Mouse (Mus musculus): ENCODE results near the gene Crocc2. TPM values are rescaled to one million over a fixed set of nuclear protein-coding genes. Genes with fewer than 3 reads are reported as not detected.

Crocc2 gene
- polyA plus RNA-seq, 2 experiments, result 0.02 TPM; not detected in 1

GRCm38 (mm10) chr1:93174399-93174798 is 5.9 kb downstream of the Crocc2 start:
- 3% methylated on average over 4 of the region's 4 CpGs for WGBS (ENCODE audit: insufficient replicate concordance)
- Histone ChIP-seq H3K36me3 (replicated peaks; ENCODE audit: control insufficient read depth, insufficient read depth, low read depth) (no peaks in the 10 kb centered on the region), H3K9me3 (ENCODE audit: control insufficient read depth, low read length) (no peaks in the 10 kb centered on the region), H3K4me2 (ENCODE audit: low read depth) (no peak overlapping the region), H3K27ac (no peak overlapping the region), H3K4me1 (replicated peaks; ENCODE audit: control insufficient read depth in 2 of 2, insufficient read depth in 2 of 2, low read length in 1 of 2) (no peaks in the 10 kb centered on the region), H3K27me3 (ENCODE audit: control insufficient read depth, insufficient read depth, low read length) (no peaks in the 10 kb centered on the region; the same call in none of the 2 replicates), H3K4me3 (ENCODE audit: insufficient read depth in 1 of 2, low read depth in 2 of 2, low read length in 2 of 2) (no peak overlapping the region), H3K9ac (replicated peaks) (no peak overlapping the region)
- DNase-seq (ENCODE audit: low read depth in 3 of 3, low spot score in 3 of 3) (peak; percentile 33 to 44 (median 37)), ATAC-seq (ENCODE audit: insufficient read depth) (0 out of 2 replicates have a peak, but pooled peaks have one; percentile 23)
- TF ChIP-seq CTCF (IDR thresholded peaks at IDR 0.05; ENCODE audit: low read depth) (peak; percentile 97), EP300 (IDR thresholded peaks at IDR 0.05; ENCODE audit: low read depth) (no peak)

GRCm38 (mm10) chr1:93175849-93176248 is 7.3 kb downstream of the Crocc2 start:
- TF ChIP-seq EP300 (IDR thresholded peaks at IDR 0.05; ENCODE audit: low read depth) (no peak), CTCF (IDR thresholded peaks at IDR 0.05; ENCODE audit: low read depth) (no peak)
- H3K4me2 ChIP-seq (ENCODE audit: low read depth), result no peak overlapping the region

DNA sequence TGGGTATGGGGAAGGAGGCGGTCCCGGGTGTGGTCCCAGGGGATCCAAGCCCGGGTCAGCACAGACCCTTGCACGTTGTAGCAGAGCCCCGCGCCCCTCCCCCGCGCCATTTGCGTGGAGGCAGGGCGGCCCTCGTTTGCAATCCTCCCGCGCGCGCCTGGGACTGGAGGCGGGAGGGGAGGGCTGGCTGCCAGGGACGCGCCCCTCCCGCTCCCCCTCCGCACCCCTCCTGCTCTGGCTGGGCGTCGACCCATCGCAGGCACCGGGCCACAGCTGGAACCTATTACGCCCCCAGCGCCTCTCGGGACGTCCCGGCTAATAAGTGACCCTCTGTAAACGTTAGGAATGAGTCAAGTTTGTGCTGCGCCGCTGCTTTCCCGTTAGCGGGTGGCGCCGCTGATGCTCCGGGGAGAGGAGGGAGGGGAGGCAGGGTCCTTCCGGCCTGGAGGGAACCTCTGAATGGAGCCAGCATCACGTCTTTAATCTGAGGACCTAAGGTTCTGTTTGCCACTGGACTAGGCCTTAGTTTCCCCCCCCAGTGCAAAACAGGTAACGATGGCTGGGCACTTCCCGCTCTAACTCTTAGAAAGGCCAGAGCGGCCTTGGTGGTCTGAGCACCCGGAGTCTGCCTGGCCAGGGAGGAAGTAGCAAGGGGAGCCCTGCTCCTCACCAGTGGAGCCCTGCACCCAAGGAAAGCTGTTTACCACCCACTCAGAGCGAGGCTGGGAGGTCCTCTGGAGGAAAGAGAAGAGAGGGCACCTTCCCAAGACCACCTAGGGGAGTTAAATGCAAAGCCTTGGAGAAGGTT is 8.2 kb downstream of the Crocc2 start:
- no peaks in the 10 kb centered on the region for H3K4me1 ChIP-seq (replicated peaks; ENCODE audit: control insufficient read depth in 2 of 2, insufficient read depth in 2 of 2, low read length in 1 of 2)
- H3K9me3 ChIP-seq (ENCODE audit: control insufficient read depth, low read length), result no peaks in the 10 kb centered on the region
- H3K4me2 ChIP-seq (ENCODE audit: low read depth), result peak overlapping the region; percentile 39
- ATAC-seq (ENCODE audit: insufficient read depth) (0 out of 2 replicates have a peak, but pooled peaks have one; percentile 8), DNase-seq (ENCODE audit: low read depth in 3 of 3, low spot score in 3 of 3) (no peak)
- WGBS (ENCODE audit: insufficient replicate concordance), result 2% methylated on average over 43 of the region's 44 CpGs
- peak overlapping the region in 1 of 2 experiments; percentile 3; a peak in 1 of 4 replicates for H3K4me3 ChIP-seq (ENCODE audit: insufficient read depth in 1 of 2, low read depth in 2 of 2, low read length in 2 of 2)
- no peaks in the 10 kb centered on the region; the same call in none of the 2 replicates for H3K27me3 ChIP-seq (ENCODE audit: control insufficient read depth, insufficient read depth, low read length)
- no peak overlapping the region for H3K27ac ChIP-seq
- no peaks in the 10 kb centered on the region for H3K36me3 ChIP-seq (replicated peaks; ENCODE audit: control insufficient read depth, insufficient read depth, low read depth)
- TF ChIP-seq CTCF (IDR thresholded peaks at IDR 0.05; ENCODE audit: low read depth) (no peak), EP300 (IDR thresholded peaks at IDR 0.05; ENCODE audit: low read depth) (no peak)
- no peak overlapping the region for H3K9ac ChIP-seq (replicated peaks)

More at GRCm38 (mm10) chr1:93175849-93176248, 7.3 kb downstream of the Crocc2 start:
- H3K27ac ChIP-seq, result no peak overlapping the region
- H3K9ac ChIP-seq (replicated peaks), result no peak overlapping the region
- no peaks in the 10 kb centered on the region for H3K9me3 ChIP-seq (ENCODE audit: control insufficient read depth, low read length)
- H3K4me1 ChIP-seq (replicated peaks; ENCODE audit: control insufficient read depth in 2 of 2, insufficient read depth in 2 of 2, low read length in 1 of 2), result no peaks in the 10 kb centered on the region
- WGBS (ENCODE audit: insufficient replicate concordance), result 21% methylated on average over 6 of the region's 6 CpGs
- DNase-seq (ENCODE audit: low read depth in 3 of 3, low spot score in 3 of 3) (no peak), ATAC-seq (ENCODE audit: insufficient read depth) (no peak)
- no peaks in the 10 kb centered on the region; the same call in none of the 2 replicates for H3K27me3 ChIP-seq (ENCODE audit: control insufficient read depth, insufficient read depth, low read length)
- H3K36me3 ChIP-seq (replicated peaks; ENCODE audit: control insufficient read depth, insufficient read depth, low read depth), result no peaks in the 10 kb centered on the region
- H3K4me3 ChIP-seq (ENCODE audit: insufficient read depth in 1 of 2, low read depth in 2 of 2, low read length in 2 of 2), result no peak overlapping the region

GRCm38 (mm10) chr1:93182281-93182680 is 13.8 kb downstream of the Crocc2 start:
- Histone ChIP-seq H3K9ac (replicated peaks) (no peak overlapping the region), H3K4me1 (replicated peaks; ENCODE audit: control insufficient read depth in 2 of 2, insufficient read depth in 2 of 2, low read length in 1 of 2) (no peaks in the 10 kb centered on the region)

DNA sequence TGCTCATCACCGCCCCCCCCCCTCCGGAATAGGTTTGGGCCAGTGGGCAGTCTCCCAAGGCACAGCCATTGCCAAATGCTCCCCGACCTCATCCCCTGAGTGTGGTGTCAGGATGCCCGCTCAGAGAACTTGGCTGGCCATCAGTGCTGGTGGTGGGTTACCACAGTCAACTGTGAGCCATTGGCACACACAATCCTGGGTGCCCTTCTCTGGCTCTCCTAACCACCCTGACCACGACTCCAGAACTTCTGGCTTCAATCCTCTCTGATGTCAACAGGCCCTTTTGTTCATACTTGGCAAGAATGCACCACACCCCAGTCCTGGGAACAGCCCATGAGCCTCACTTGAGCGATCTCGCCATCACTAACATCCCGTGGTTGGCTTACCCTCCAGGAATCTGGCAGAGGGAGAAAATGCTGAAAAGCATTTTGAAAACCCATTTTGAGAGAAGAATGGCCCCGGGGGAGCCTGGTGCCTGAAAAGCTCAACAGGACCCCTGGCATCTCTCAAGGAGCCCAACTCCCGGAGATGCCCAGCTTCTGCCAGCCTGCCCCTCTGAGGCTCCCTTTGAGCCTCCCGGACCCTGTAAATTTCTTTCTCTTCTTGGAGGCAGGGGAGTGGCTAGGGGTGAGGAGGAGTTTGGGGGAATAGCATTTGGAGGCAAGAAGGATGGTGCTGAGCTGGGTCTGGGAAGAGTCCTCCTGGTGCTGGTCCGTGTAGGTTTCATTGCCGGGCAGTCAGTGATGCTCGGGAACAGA is 15.7 kb downstream of the Crocc2 start:
- WGBS (ENCODE audit: insufficient replicate concordance), result 66% methylated on average over 14 of the region's 14 CpGs
- H3K4me1 ChIP-seq (replicated peaks; ENCODE audit: control insufficient read depth in 2 of 2, insufficient read depth in 2 of 2, low read length in 1 of 2), result no peaks in the 10 kb centered on the region
- no peak overlapping the region for H3K27ac ChIP-seq
- H3K4me2 ChIP-seq (ENCODE audit: low read depth), result no peak overlapping the region
- ATAC-seq (ENCODE audit: insufficient read depth) (no peak), DNase-seq (ENCODE audit: low read depth in 3 of 3, low spot score in 3 of 3) (no peak)
- H3K4me3 ChIP-seq (ENCODE audit: insufficient read depth in 1 of 2, low read depth in 2 of 2, low read length in 2 of 2), result no peak overlapping the region
- no peak overlapping the region for H3K9ac ChIP-seq (replicated peaks)
- H3K36me3 ChIP-seq (replicated peaks; ENCODE audit: control insufficient read depth, insufficient read depth, low read depth), result no peaks in the 10 kb centered on the region
- H3K9me3 ChIP-seq (ENCODE audit: control insufficient read depth, low read length), result no peaks in the 10 kb centered on the region
- H3K27me3 ChIP-seq (ENCODE audit: control insufficient read depth, insufficient read depth, low read length), result no peaks in the 10 kb centered on the region
- no peak for TF ChIP-seq EP300 (IDR thresholded peaks at IDR 0.05; ENCODE audit: low read depth)
- no peak for TF ChIP-seq CTCF (IDR thresholded peaks at IDR 0.05; ENCODE audit: low read depth)

More at GRCm38 (mm10) chr1:93182281-93182680, 13.8 kb downstream of the Crocc2 start:
- H3K36me3 ChIP-seq (replicated peaks; ENCODE audit: control insufficient read depth, insufficient read depth, low read depth), result no peaks in the 10 kb centered on the region
- DNase-seq (ENCODE audit: low read depth in 3 of 3, low spot score in 3 of 3) (no peak), ATAC-seq (ENCODE audit: insufficient read depth) (no peak)
- 68% methylated on average over 7 of the region's 7 CpGs for WGBS (ENCODE audit: insufficient replicate concordance)
- H3K4me2 ChIP-seq (ENCODE audit: low read depth), result no peak overlapping the region
- H3K9me3 ChIP-seq (ENCODE audit: control insufficient read depth, low read length), result no peaks in the 10 kb centered on the region
- H3K4me3 ChIP-seq (ENCODE audit: insufficient read depth in 1 of 2, low read depth in 2 of 2, low read length in 2 of 2), result no peak overlapping the region
- TF ChIP-seq EP300 (IDR thresholded peaks at IDR 0.05; ENCODE audit: low read depth) (no peak), CTCF (IDR thresholded peaks at IDR 0.05; ENCODE audit: low read depth) (no peak)
- no peak overlapping the region for H3K27ac ChIP-seq
- H3K27me3 ChIP-seq (ENCODE audit: control insufficient read depth, insufficient read depth, low read length), result no peaks in the 10 kb centered on the region
